Mouse (Mus musculus) ES-E14 (cell line): ENCODE measurements at regions not wholly inside any gene's neighbourhood (a gene's known extent, or its start where the extent isn't known, plus 50 kb on each side); places are given as distances from the start of the nearest gene placed in this dataset.

Experiments used
- DNase-seq: peaks from one replicate; pipeline ENCODE4 v3.0.0-alpha.2; 2013; ENCODE audit warnings: low read depth, low spot score
- H3K27ac ChIP-seq: 2 replicates; pipeline ENCODE4 v1.5.1; 2012; ENCODE audit warnings: low read depth, mild to moderate bottlenecking, low read length, moderate library complexity, mixed read lengths; ENCODE audit not compliant: poor library complexity, insufficient read depth, severe bottlenecking
- H3K36me3 ChIP-seq: 2 replicates; pipeline ENCODE4 v1.6.1; 2012; ENCODE audit warnings: mild to moderate bottlenecking, low read length, moderate library complexity, mixed read lengths; ENCODE audit not compliant: control insufficient read depth, poor library complexity, insufficient read depth, severe bottlenecking
- H3K4me1 ChIP-seq, 2 experiments: fragments of 150-350 bp in 1 of 2; sonication (generic) in 1 of 2; 2 replicates each; pipeline ENCODE4 v1.6.1; 2012; ENCODE audit warnings: low read length in 2 of 2, mild to moderate bottlenecking in 1 of 2, mixed read lengths in 1 of 2; ENCODE audit not compliant: control insufficient read depth in 2 of 2, insufficient read depth in 2 of 2, poor library complexity in 1 of 2
- H3K4me3 ChIP-seq, 2 experiments: fragments of 150-350 bp in 1 of 2; sonication (generic) in 1 of 2; 2 replicates each; pipeline ENCODE4 v1.5.1; 2012; ENCODE audit warnings: low read length in 2 of 2, low read depth in 1 of 2, mild to moderate bottlenecking in 1 of 2, mixed read lengths in 1 of 2; ENCODE audit not compliant: insufficient read depth in 1 of 2, poor library complexity in 1 of 2, severe bottlenecking in 1 of 2
- H3K9ac ChIP-seq: 2 replicates; pipeline ENCODE4 v1.6.1; 2012; ENCODE audit warnings: low read depth, mild to moderate bottlenecking, low read length, mixed read lengths; ENCODE audit not compliant: poor library complexity, insufficient read depth, severe bottlenecking
- H3K9me3 ChIP-seq: fragments of 150-350 bp; sonication (generic); 2 replicates; pipeline ENCODE4 v1.6.1; 2012; ENCODE audit warnings: low read depth, mild to moderate bottlenecking, low read length; ENCODE audit not compliant: control insufficient read depth, insufficient read depth
- CHD2 ChIP-seq: IDR thresholded peaks from 2 replicates; pipeline ENCODE4 v1.6.1; 2014; ENCODE audit warnings: mild to moderate bottlenecking, low read depth, low read length, inconsistent platforms
- HCFC1 ChIP-seq: IDR thresholded peaks from 2 replicates; pipeline ENCODE4 v1.6.1; 2012; ENCODE audit warnings: low read length, inconsistent platforms, borderline replicate concordance; ENCODE audit not compliant: insufficient read depth
- MAFK ChIP-seq: IDR thresholded peaks from 2 replicates; pipeline ENCODE4 v1.6.1; 2014; ENCODE audit warnings: mild to moderate bottlenecking, low read depth, low read length, inconsistent platforms; ENCODE audit not compliant: insufficient read depth
- ZC3H11A ChIP-seq: IDR thresholded peaks from 2 replicates; pipeline ENCODE4 v1.6.1; 2012; ENCODE audit warnings: low read depth, mild to moderate bottlenecking, inconsistent platforms, low read length, borderline replicate concordance
- ZNF384 ChIP-seq: IDR thresholded peaks from 2 replicates; pipeline ENCODE4 v1.6.1; 2012; ENCODE audit warnings: low read depth, low read length, inconsistent platforms
- in situ Hi-C, 2 experiments: fragments of 600-800 bp; cut with MboI; formaldehyde crosslinking; loops; one replicate each; pipeline ENCODE4 v1.15.1; 2025; ENCODE audit warnings: low sequenced_read_pairs in 2 of 2, inconsistent platforms in 1 of 2; ENCODE audit not compliant: unreplicated experiment in 2 of 2

GRCm38 (mm10) chr5:53393571-53393970 lies 72.4 kb upstream of the Rbpj start:
- TF ChIP-seq CHD2 (no peak), ZNF384 (no peak), HCFC1 (no peak), ZC3H11A (no peak), MAFK (no peak)
- Histone ChIP-seq H3K9me3 (no peaks in the 10 kb centered on the region), H3K27ac (no peak overlapping the region), H3K9ac (no peak overlapping the region), H3K36me3 (no peaks in the 10 kb centered on the region), H3K4me1 (no peaks in the 10 kb centered on the region), H3K4me3 (no peak overlapping the region)
- DNase-seq = no peak
- in situ Hi-C loops = no loop called here

- in situ Hi-C loops = no loop called here
- Histone ChIP-seq H3K9ac (no peak overlapping the region), H3K9me3 (no peaks in the 10 kb centered on the region), H3K4me3 (no peak overlapping the region), H3K36me3 (no peaks in the 10 kb centered on the region), H3K4me1 (no peaks in the 10 kb centered on the region), H3K27ac (no peak overlapping the region)
- TF ChIP-seq HCFC1 = no peak
- TF ChIP-seq CHD2 = no peak
- TF ChIP-seq MAFK = no peak
- TF ChIP-seq ZNF384 = no peak
- no peak for TF ChIP-seq ZC3H11A
- DNase-seq = no peak
Measured at GRCm38 (mm10) chr5:53394560-53394959, 71.4 kb upstream of the Rbpj start.

- no peak overlapping the region for H3K4me3 ChIP-seq
- in situ Hi-C loops = no loop called here
- H3K36me3 ChIP-seq = no peaks in the 10 kb centered on the region
- H3K4me1 ChIP-seq = no peaks in the 10 kb centered on the region
- no peak for DNase-seq
- no peak overlapping the region for H3K9ac ChIP-seq
- TF ChIP-seq MAFK = no peak
- no peak for TF ChIP-seq HCFC1
- TF ChIP-seq CHD2 = no peak
- TF ChIP-seq ZC3H11A = no peak
- no peak for TF ChIP-seq ZNF384
- no peak overlapping the region for H3K27ac ChIP-seq
- no peaks in the 10 kb centered on the region for H3K9me3 ChIP-seq
Measured at GRCm38 (mm10) chr5:53398428-53399058, 67.4 kb upstream of the Rbpj start.

- DNase-seq = no peak
- Histone ChIP-seq H3K27ac (no peak overlapping the region), H3K4me3 (no peak overlapping the region), H3K4me1 (no peaks in the 10 kb centered on the region), H3K9me3 (no peaks in the 10 kb centered on the region), H3K36me3 (no peaks in the 10 kb centered on the region), H3K9ac (no peak overlapping the region)
- TF ChIP-seq ZNF384 = no peak
- in situ Hi-C loops = no loop called here
Measured at GRCm38 (mm10) chr5:53401093-53401492, 64.9 kb upstream of the Rbpj start.

GRCm38 (mm10) chr5:53402022-53402421 lies 63.9 kb upstream of the Rbpj start:
- Histone ChIP-seq H3K36me3 (no peaks in the 10 kb centered on the region), H3K4me3 (no peak overlapping the region), H3K9ac (no peak overlapping the region), H3K9me3 (no peaks in the 10 kb centered on the region), H3K4me1 (no peaks in the 10 kb centered on the region), H3K27ac (no peak overlapping the region)
- DNase-seq = no peak
- in situ Hi-C loops = no loop called here
- TF ChIP-seq CHD2 = no peak
- no peak for TF ChIP-seq HCFC1
- no peak for TF ChIP-seq MAFK
- no peak for TF ChIP-seq ZC3H11A
- no peak for TF ChIP-seq ZNF384
